Mouse (Mus musculus) layer of hippocampus, adult 18-20 months (tissue): ENCODE measurements around the gene Med16. TPM values are rescaled to one million over a fixed set of nuclear protein-coding genes. Genes with fewer than 3 reads are reported as not detected.

Source experiments
- DNase-seq, 2 experiments: peaks; one replicate each; pipeline ENCODE4 v3.0.0; 2022; ENCODE audit warnings: low spot score in 2 of 2
- total RNA-seq, 2 experiments: library from RNA; stranded (reverse); gene quantifications; 2 replicates each; pipeline ENCODE4 v1.2.3; 2021

Med16 gene
- total RNA-seq, 2 experiments from 2014 or later = 53.8 to 55.2 TPM

DNA sequence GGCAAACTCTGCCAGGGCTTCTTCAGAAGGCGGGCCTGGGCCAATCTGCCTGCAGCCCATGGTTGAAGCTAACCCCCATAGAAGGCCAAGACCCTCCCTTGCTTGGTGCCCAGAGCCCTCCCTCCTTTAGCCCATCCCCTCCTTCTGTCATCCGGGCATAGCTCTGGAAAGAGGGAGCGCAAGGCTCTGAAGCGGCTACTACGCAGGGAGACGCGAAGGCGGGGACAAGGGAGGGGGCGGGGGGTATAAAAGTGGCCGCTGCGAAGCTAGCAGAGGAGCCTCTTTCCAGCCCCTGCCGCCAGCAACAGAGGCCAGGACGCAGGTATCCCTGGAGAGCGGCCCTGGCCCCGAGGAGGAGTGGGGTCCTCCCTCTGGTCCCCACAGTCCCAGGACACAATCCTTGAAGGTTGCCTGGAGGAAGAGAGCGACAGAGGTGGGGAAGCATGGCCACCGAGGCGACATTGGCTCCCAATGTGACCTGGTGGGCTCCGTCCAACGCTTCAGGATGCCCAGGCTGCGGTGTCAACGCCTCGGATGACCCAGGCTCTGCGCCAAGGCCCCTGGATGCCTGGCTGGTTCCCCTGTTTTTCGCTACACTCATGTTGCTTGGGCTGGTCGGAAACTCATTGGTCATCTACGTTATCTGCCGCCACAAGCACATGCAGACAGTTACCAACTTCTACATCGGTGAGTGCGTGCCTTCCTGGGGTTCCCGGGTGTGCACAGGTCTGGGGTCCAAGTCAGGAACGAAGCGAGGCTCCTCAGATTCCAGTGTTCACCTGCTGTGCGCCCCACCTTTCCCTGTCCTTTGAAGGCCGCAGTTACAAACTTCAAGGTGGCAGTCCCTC lies 9.7 kb upstream of the Med16 start:
- DNase-seq = no peak

- no peak for DNase-seq
These were observed 8.9 kb upstream of the Med16 start for GRCm38 (mm10) chr10:79917532-79918100.

DNA sequence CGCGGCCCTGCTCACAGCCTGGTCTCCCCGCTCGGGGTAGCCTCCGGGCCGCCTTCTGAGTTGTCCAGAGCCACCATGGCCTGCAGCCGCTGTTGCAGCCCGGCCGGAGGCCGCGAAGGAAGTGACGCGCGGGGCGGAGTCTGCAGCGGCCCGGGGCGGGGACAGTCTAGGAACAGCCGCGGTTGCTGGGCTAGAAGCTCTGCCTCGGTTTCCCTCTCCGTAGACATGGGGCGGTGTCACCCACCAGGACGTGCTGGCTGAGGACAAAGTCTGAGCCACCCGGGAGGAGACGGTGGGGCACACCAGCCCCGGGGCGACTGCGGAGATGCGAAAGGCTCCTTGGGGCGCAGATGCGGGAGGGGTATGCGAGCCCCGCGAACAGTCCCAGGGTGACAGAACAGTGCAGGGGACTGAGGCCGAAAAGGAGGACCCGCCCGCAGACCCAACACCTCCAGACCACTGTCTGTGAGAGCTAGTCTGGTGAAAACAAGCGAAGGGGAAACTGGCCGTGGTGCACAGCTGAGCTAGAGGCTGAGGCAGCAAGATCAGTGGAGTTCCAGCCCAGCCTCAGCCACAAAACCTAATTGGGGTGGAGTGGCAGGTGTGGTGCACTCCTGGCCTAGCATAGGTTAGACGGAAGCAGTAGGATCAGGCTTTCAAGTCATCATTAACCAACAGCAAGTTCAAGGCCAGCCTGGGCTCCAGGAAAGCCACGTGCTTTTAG lies 8.2 kb upstream of the Med16 start, which contains the start of gene Kiss1r:
TSS of gene Kiss1r (plus strand) at position 164 of the 724 bp plus-strand sequence.
- peak; percentile 80 to 86 for DNase-seq

GRCm38 (mm10) chr10:79916081-79916480 lies 7.4 kb upstream of the Med16 start:
- DNase-seq = peak in 1 of 2 experiments; percentile 43

GRCm38 (mm10) chr10:79914948-79915596 lies 6.3 kb upstream of the Med16 start:
- no peak for DNase-seq

DNA sequence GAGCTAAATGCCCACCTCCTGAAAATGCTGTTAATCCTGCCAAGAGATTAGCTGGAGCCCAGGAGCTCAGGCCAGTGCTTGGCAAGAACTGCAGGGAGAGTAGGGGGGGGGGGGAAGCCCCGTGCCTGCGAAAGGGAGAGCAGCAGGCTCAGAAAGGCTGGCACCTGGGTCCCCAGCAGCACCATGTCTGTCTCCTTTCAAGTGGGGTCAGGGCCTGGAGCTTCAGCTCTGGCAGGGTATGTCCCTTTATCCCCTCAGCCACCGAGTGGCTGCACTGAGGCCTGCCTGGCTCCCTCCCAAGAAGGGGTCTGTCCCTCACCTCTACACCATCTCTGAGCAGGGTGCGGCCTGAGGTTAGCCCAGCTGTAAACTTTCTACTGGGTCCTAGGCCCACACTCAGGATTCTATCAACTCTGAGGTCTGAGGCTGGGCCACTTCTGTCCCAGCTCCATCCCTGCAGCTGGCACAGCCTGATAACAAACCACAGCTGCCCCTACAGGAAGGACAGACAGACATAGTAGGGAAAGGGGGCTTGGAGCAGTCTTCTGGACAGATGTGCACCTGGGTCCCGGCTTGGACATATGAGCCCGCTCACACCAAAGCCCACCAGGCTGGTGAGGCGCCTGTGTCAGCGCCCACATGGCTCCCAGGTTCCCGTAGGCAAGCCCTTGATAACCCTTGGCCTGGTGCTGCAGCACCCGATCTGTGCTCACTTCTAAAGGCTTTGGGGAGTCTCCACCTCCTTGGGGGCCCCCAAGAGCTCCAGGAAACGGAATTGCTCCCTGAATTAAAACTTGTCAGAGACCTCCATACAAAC lies 5.6 kb upstream of the Med16 start:
- DNase-seq = no peak

DNA sequence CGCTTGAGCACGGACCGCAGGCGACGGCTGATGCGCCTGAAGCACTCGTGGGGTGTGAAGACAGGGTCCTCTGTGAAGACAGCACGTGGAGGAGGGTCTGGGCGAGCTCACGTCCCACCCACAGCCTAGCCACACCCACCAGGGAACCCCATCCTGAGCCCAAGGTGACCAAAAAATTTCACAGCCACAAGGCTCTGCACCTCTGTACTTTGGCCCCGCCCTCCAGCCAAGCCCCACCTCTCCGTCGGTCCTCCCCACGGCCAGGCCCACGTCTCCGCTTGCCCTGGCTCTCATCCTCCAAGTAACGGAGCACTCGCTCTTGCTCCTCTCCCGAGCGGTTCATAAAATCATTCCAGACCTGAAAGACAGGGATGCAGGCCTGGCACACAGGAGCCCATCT lies 3.7 kb upstream of the Med16 start:
- DNase-seq = no peak

DNA sequence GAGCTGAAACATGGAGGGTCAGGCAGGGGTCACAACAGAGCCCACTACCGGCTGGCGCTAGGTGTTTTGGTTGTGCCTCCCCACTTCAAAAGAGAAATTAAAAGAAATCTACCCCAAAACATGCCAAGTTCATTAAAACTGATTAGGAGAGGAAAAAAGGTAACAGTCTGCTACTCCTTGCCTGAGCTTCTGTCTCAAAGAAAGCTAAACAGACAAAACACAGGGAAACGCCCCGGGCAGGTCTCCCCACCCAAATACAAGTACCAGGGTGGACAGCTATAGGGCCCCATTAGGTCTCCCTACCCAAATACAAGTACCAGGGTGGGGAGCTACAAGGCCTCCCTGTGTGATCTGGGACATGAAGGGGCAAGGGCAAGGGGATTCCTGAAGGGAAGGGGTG lies 1.8 kb upstream of the Med16 start, which contains the start of gene Gm26602:
TSS of gene Gm26602 (plus strand) at position 301 of the 400 bp plus-strand sequence.
- DNase-seq = no peak

- DNase-seq = peak; percentile 45 to 80
These were observed 584 bp upstream of the Med16 start for GRCm38 (mm10) chr10:79909092-79909922.

- no peak for DNase-seq
These were observed 1.3 kb downstream of the Med16 start for GRCm38 (mm10) chr10:79907415-79907814.

DNA sequence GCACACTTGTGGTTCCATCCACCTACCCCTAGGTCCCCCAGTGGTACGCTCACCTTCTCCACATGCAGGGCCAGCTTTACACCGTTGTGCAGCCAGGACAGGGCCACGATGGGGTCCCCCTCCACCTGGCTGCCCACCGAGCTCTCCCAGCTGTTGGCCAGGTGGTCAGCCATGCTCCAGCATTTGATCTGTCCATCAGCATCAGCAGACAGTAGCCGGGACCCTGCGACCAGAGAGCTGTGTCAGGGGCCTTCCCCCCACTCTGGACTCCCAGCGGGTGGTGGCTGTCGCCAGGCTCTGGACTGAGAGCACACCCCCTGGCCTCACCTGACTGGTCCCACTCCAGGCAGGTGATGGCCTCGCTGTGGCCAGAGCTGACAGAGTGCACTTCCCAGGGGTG lies 2.0 kb downstream of the Med16 start:
- DNase-seq = no peak

DNA sequence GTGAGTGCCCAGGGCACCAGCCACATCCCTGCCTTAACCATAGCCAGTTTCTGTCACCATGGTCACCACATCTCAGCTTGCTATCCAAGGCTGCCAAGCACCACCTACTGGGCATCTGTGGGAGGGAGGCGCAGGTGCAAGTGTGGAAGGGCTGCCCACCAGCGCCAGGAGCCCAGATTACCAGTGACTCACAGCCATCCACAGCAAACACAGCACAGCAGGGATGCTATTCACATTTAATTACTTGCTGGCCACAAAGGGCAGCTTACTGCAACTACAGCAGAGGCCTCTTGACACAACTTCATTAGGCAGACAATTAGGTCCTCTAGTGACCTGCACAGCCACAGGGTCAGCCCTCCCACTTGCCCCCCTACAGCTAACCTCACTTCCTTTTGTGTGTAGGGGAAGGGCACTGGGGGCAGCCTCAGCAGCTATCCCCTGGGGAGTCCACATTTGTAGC lies 7.7 kb downstream of the Med16 start:
- DNase-seq = peak; percentile 80 to 87

DNA sequence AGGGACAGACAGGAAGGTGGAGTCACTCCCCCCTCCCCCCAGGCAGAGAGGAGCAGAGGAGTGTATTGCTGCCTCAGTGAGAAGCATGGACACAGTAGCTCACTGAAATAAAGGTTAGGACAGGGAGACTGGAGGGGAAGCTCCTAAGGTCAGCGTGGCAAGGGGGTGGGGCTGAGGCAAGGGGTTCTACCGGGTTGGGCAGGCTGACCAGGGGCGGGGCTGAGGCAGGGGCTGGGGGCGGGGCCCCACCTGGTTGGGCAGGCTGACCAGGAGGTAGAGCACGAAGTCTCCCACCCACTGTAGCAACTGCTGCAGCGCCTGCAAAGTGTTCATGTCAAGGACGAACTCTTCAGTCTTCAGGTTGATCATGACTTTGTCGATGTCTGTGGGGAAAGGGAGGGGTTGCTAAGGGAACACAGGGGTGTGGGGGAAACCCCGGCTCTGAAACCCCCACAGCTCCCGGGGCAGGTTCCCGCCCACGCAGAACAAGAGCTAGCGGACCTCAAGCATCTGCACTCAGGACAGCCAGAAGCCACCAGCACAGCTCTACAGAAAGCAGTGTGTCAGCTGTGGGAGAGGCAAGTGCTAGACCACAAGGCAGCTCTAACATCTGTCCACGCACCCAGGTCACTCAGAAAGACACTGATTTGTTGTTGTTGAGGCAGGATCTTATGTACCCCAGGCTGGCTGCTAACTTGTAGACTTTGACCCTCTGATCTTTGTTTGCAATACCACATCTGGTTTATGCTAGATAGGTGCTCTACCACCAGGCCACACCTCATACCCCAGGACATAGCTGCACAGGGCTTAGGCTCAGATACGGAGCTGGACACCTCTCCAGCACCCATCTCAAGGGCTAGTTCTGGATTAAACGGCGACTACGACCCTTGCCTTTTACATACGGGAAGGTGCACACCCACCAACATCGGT lies 11.1 kb downstream of the Med16 start:
- no peak for DNase-seq

- DNase-seq = no peak
These were observed 11.9 kb downstream of the Med16 start for GRCm38 (mm10) chr10:79896814-79897213.

GRCm38 (mm10) chr10:79896306-79896705 lies 12.4 kb downstream of the Med16 start:
- no peak for DNase-seq

GRCm38 (mm10) chr10:79892451-79893118 lies 16.1 kb downstream of the Med16 start:
- DNase-seq = peak; percentile 68 to 84

- no peak for DNase-seq
These were observed 18.1 kb downstream of the Med16 start, which contains the start of gene Cfd for GRCm38 (mm10) chr10:79890670-79891069. Cfd (plus strand) TSS chr10:79890853.

DNA sequence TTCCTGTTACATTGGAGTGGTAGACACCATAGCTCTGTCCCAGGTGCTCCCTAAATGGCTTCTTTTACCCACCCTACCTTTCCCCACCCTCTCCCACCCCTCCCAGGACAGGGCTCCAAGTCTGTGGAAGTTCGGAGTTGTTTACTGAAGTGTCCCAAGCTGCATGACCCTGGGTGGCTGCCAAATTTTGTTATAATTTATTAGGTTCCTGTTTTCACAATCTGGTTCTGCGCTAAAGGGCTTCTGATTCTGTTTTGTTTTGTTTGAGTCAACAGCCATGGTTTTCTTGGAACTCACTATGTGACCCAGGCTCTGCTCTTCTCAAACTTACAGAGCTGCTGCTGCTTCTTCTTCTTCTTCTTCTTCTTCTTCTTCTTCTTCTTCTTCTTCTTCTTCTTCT lies 19.3 kb downstream of the Med16 start:
- DNase-seq = no peak
